Mouse (Mus musculus) forebrain, embryonic 11.5 days (tissue): ENCODE data around the gene Zcchc4. TPM values are rescaled to one million over a fixed set of nuclear protein-coding genes. Genes with fewer than 3 reads are reported as not detected.

Source experiments
- ATAC-seq: fragments of 200-750 bp; cut with Nextera tagmentation; replicated peaks from 2 replicates; pipeline ENCODE4 v1.8.0; 2017; ENCODE audit warnings: moderate TSS enrichment; ENCODE audit not compliant: low FRiP score
- DNase-seq: peaks from one replicate; pipeline ENCODE4 v3.0.0-alpha.2; 2017; ENCODE audit warnings: low spot score
- H3K27ac ChIP-seq: fragments of 300-500 bp; sonication (generic); 2 replicates; pipeline ENCODE4 v1.5.1; 2014; ENCODE audit warnings: low read depth, low read length
- H3K27me3 ChIP-seq: fragments of 300-500 bp; sonication (generic); 2 replicates; pipeline ENCODE4 v1.6.1; 2014; ENCODE audit warnings: mild to moderate bottlenecking, low read length, mixed read lengths; ENCODE audit not compliant: control insufficient read depth, insufficient read depth
- H3K36me3 ChIP-seq: fragments of 300-500 bp; sonication (generic); 2 replicates; pipeline ENCODE4 v1.6.1; 2014; ENCODE audit warnings: mild to moderate bottlenecking, low read length, moderate library complexity, mixed read lengths; ENCODE audit not compliant: control insufficient read depth, insufficient read depth
- H3K4me1 ChIP-seq: fragments of 300-500 bp; sonication (generic); replicated peaks from 2 replicates; pipeline ENCODE4 v1.6.1; 2014; ENCODE audit warnings: low read length, mixed read lengths; ENCODE audit not compliant: control insufficient read depth, insufficient read depth
- H3K4me2 ChIP-seq: fragments of 300-500 bp; sonication (generic); 2 replicates; pipeline ENCODE4 v1.6.1; 2014; ENCODE audit warnings: low read depth, mild to moderate bottlenecking, low read length, moderate library complexity, mixed read lengths; ENCODE audit not compliant: severe bottlenecking
- H3K4me3 ChIP-seq: fragments of 300-500 bp; sonication (generic); 2 replicates; pipeline ENCODE4 v1.5.1; 2014; ENCODE audit warnings: low read depth, low read length
- H3K9ac ChIP-seq: fragments of 300-500 bp; sonication (generic); 2 replicates; pipeline ENCODE4 v1.6.1; 2014; ENCODE audit warnings: low read length
- H3K9me3 ChIP-seq: fragments of 300-500 bp; sonication (generic); 2 replicates; pipeline ENCODE4 v1.6.1; 2016; ENCODE audit warnings: low read length, mixed read lengths; ENCODE audit not compliant: control insufficient read depth
- WGBS: fragments of 180-500 bp; shearing (Covaris S2); extraction: QIAGEN DNeasy Blood & Tissue Kit; methylation state at CpG from one replicate; pipeline ENCODE4 v1.1.7; 2014; 5-methylcytosine and 5-hydroxymethylcytosine counted together
- polyA plus RNA-seq: library from polyadenylated mRNA; unstranded; fragments of >200 nt; fragmentation: Nextera tagmentation; extraction: Ambion mirVana; gene quantifications from 2 replicates; pipeline ENCODE4 v1.2.1, GENCODE M21; 2014

The Zcchc4 gene
- polyA plus RNA-seq, 1 experiment from 2014 or later, result 24.8 TPM

DNA sequence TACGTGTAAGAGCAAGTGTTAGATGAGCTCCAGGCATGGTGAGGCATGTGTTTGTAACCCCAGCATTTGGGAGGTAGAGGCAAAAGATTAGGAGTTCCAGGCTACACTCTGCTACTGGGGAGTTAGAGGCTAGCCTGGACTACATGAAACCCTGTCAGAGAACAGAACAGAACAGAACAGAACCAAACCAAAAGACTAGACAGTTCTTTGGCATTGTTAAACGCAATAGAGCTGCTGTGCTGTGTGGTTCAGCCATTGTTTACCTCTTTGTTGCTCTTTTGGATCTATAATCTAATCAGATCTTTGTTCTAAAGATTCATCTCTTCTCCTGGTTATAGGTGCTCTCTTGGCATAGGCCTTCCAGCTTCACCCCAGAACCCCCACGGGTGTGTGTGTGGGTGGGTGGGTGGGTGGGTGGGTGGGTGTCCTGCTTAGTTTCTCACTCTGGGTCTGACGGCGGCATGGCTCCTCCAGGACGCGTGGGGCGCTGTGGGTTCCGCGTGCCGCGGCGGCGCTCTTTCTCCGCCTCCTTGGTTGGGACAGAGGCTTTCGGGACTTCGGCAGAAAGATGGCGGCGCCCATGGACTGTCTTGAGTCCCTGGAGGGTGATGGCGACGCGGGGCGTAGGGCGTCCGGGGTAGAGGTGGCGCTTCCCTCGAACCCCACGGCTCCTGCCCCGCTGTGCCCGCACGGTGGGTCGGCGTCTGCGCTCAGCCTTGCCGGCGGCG lies 7.5 kb downstream of the Zcchc4 start:
- DNase-seq, result peak; percentile 94

GRCm38 (mm10) chr5:52783251-52783620 lies 8.0 kb downstream of the Zcchc4 start:
- Histone ChIP-seq H3K36me3 (no peaks in the 10 kb centered on the region), H3K9me3 (no peaks in the 10 kb centered on the region), H3K27ac (peak overlapping the region; percentile 71), H3K27me3 (no peaks in the 10 kb centered on the region), H3K4me3 (peak overlapping the region; percentile 86), H3K9ac (peak overlapping the region; percentile 89), H3K4me1 (no peaks in the 10 kb centered on the region), H3K4me2 (peak overlapping the region; percentile 45)
- ATAC-seq (peak; percentile 76; the same call in 1 of the 2 replicates), DNase-seq (no peak)
- 0% methylated on average over 9 of the region's 9 CpGs for WGBS

More for the DNA sequence above, 7.5 kb downstream of the Zcchc4 start:
- H3K9ac ChIP-seq, result peak overlapping the region; percentile 89
- peak overlapping the region; percentile 86 for H3K4me3 ChIP-seq
- H3K27ac ChIP-seq, result peak overlapping the region; percentile 71
- H3K9me3 ChIP-seq, result no peaks in the 10 kb centered on the region
- peak; percentile 99 for ATAC-seq
- peak overlapping the region; percentile 45 for H3K4me2 ChIP-seq
- WGBS, result 3% methylated on average over 37 of the region's 37 CpGs
- H3K4me1 ChIP-seq, result no peaks in the 10 kb centered on the region
- H3K27me3 ChIP-seq, result no peaks in the 10 kb centered on the region
- no peaks in the 10 kb centered on the region for H3K36me3 ChIP-seq

GRCm38 (mm10) chr5:52783957-52784356 lies 8.7 kb downstream of the Zcchc4 start:
- H3K27me3 ChIP-seq, result no peaks in the 10 kb centered on the region
- H3K27ac ChIP-seq, result no peak overlapping the region
- 78% methylated on average over 2 of the region's 2 CpGs for WGBS
- H3K4me2 ChIP-seq, result peak overlapping the region; percentile 31; the same call in 1 of the 2 replicates
- DNase-seq, result no peak
- H3K9ac ChIP-seq, result no peak overlapping the region
- no peak for ATAC-seq
- no peaks in the 10 kb centered on the region for H3K4me1 ChIP-seq
- H3K36me3 ChIP-seq, result no peaks in the 10 kb centered on the region
- no peaks in the 10 kb centered on the region for H3K9me3 ChIP-seq
- H3K4me3 ChIP-seq, result peak overlapping the region; percentile 86

GRCm38 (mm10) chr5:52786556-52787322 lies 11.5 kb downstream of the Zcchc4 start:
- Histone ChIP-seq H3K9ac (no peak overlapping the region), H3K9me3 (no peaks in the 10 kb centered on the region), H3K4me2 (no peak overlapping the region), H3K4me1 (no peaks in the 10 kb centered on the region), H3K27ac (no peak overlapping the region), H3K27me3 (no peaks in the 10 kb centered on the region), H3K4me3 (no peak overlapping the region), H3K36me3 (no peaks in the 10 kb centered on the region)
- 90% methylated on average over 7 of the region's 7 CpGs for WGBS
- ATAC-seq (no peak), DNase-seq (no peak)

DNA sequence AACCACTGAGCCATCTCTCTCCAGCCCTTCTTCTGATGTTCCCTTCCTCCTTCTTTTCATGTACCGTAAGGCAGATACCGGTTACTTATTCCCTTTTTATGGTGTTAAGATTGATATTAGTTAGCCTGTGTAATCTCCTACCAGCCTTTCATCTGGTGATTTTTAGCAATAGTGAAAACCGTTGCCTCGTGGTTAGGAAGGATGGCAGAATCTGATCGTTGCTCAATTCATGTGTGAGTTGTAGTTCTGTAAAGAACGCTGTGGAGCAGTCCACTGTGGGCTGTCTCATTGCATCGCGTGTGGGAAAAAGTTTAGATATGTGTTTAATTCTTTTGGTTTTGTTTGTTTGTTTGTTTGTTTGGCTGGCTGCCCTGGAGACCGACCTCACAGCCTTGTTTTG lies 18.0 kb downstream of the Zcchc4 start:
- H3K4me1 ChIP-seq, result no peaks in the 10 kb centered on the region
- no peak overlapping the region for H3K4me2 ChIP-seq
- H3K9ac ChIP-seq, result no peak overlapping the region
- no peak overlapping the region for H3K27ac ChIP-seq
- no peak overlapping the region for H3K4me3 ChIP-seq
- H3K36me3 ChIP-seq, result no peaks in the 10 kb centered on the region; the same call in 1 of the 2 replicates
- H3K27me3 ChIP-seq, result no peaks in the 10 kb centered on the region
- DNase-seq (no peak), ATAC-seq (no peak)
- H3K9me3 ChIP-seq, result no peaks in the 10 kb centered on the region
- 95% methylated on average over 9 of the region's 9 CpGs for WGBS

DNA sequence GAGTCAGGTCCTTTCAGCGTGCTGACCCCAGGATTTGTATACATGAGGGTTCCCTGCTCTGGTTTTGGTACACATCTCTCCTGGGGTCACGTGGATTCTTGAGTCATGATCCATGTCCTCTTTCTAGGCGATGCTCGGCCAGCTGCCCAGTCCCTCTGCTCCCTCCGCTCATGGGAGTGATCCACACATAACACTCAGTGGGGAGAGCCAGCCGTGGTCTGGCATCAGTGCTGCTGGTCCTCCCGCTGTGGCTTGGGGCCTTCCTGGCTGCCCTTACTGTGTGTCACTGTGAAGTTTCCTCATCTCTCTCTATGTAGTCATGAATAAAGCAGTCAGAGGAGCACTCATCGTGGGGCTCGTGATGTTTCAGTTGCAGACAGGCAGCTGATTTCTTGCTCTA lies 18.9 kb downstream of the Zcchc4 start:
- Histone ChIP-seq H3K4me1 (no peaks in the 10 kb centered on the region), H3K27ac (no peak overlapping the region), H3K36me3 (no peaks in the 10 kb centered on the region; the same call in 1 of the 2 replicates), H3K9ac (no peak overlapping the region), H3K4me3 (no peak overlapping the region), H3K9me3 (no peaks in the 10 kb centered on the region), H3K27me3 (no peaks in the 10 kb centered on the region), H3K4me2 (no peak overlapping the region)
- DNase-seq (no peak), ATAC-seq (no peak)
- WGBS, result 93% methylated on average over 9 of the region's 9 CpGs

DNA sequence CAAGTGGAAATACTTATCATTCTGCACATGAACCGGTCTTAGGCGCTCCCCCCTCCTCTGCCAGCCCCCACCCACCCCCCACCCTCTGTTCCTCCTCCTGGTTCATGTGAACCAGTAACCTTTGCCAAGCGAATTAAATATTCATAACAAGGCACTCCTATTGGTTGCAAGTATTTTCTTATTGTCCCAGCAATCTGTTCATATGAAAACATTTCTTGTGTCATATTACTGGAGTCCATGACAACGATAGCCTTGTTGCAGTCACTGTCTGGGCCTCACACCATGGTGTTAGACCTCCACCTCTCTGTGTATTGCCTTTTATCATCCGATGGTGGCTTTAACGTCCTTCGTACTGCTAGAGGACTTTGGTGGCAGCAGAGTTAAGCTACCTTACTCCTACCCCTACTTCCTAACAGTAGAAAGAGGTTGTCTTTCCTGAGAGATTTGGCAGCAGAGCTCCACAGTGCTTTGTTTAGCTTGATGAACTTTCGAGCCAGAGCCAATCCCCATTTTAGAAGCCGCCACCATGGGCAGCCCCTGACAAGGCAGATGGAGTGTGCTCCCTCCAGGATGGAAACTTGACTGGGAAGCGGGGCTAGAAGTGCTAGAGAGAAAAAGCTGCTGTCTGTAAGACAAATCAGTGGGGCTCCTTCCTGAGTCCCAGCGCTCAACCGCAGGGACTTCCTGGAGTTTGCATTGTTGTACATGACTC lies 24.2 kb downstream of the Zcchc4 start:
- Histone ChIP-seq H3K36me3 (no peaks in the 10 kb centered on the region; the same call in 1 of the 2 replicates), H3K27me3 (no peaks in the 10 kb centered on the region), H3K9ac (no peak overlapping the region), H3K4me3 (no peak overlapping the region), H3K27ac (no peak overlapping the region), H3K4me2 (no peak overlapping the region), H3K9me3 (no peaks in the 10 kb centered on the region), H3K4me1 (no peaks in the 10 kb centered on the region)
- no peak for DNase-seq
- no peak for ATAC-seq
- 92% methylated on average over 12 of the region's 12 CpGs for WGBS

GRCm38 (mm10) chr5:52805801-52806200 lies 30.6 kb downstream of the Zcchc4 start:
- Histone ChIP-seq H3K4me2 (no peak overlapping the region), H3K36me3 (no peaks in the 10 kb centered on the region; the same call in 1 of the 2 replicates), H3K27me3 (no peaks in the 10 kb centered on the region), H3K4me1 (no peaks in the 10 kb centered on the region), H3K9me3 (no peaks in the 10 kb centered on the region), H3K4me3 (no peak overlapping the region), H3K9ac (no peak overlapping the region), H3K27ac (no peak overlapping the region)
- no peak for ATAC-seq
- 82% methylated on average over 4 of the region's 4 CpGs for WGBS
- no peak for DNase-seq
